Mouse (Mus musculus) CH12.LX (cell line): ENCODE measurements around the gene Tmem189. TPM values are rescaled to one million over a fixed set of nuclear protein-coding genes. Genes with fewer than 3 reads are reported as not detected.

Source experiments
- DNase-seq: peaks from one replicate; pipeline ENCODE4 v3.0.0-alpha.2; 2013; ENCODE audit errors: extremely low read depth
- H3K27ac ChIP-seq: 2 replicates; pipeline ENCODE4 v1.5.1; 2012; ENCODE audit warnings: low read depth, mild to moderate bottlenecking, control low read depth, moderate library complexity; ENCODE audit not compliant: insufficient read depth
- H3K27me3 ChIP-seq: replicated peaks from 2 replicates; pipeline ENCODE3; 2012; ENCODE audit warnings: inconsistent platforms
- H3K36me3 ChIP-seq, 2 experiments: replicated peaks in 1 of 2; 2 replicates each; pipeline versions ENCODE3 to v1.6.1; 2012; ENCODE audit warnings: inconsistent platforms in 1 of 2, low read length in 1 of 2, mild to moderate bottlenecking in 1 of 2, mixed read lengths in 1 of 2, moderate library complexity in 1 of 2; ENCODE audit not compliant: control insufficient read depth in 1 of 2, insufficient read depth in 1 of 2
- H3K4me1 ChIP-seq, 2 experiments: 2 replicates each; pipeline ENCODE4 v1.6.1; 2012; ENCODE audit warnings: inconsistent platforms in 1 of 2, moderate library complexity in 1 of 2; ENCODE audit not compliant: insufficient read depth in 2 of 2, control insufficient read depth in 1 of 2
- H3K4me2 ChIP-seq: 2 replicates; pipeline ENCODE4 v1.6.1; 2012; ENCODE audit warnings: low read depth, mild to moderate bottlenecking, control low read depth; ENCODE audit not compliant: poor library complexity, insufficient read depth, severe bottlenecking
- H3K4me3 ChIP-seq, 3 experiments: fragments of 150-350 bp in 1 of 3; sonication (generic) in 1 of 3; replicated peaks in 1 of 3; 2 replicates each; pipeline versions ENCODE3 to v1.5.1; 2011 to 2012; ENCODE audit warnings: low read depth in 2 of 3, low read length in 2 of 3, mild to moderate bottlenecking in 2 of 3, moderate library complexity in 2 of 3, control low read depth in 1 of 3, improper control_type of control experiment in 1 of 3, inconsistent platforms in 1 of 3, mixed read lengths in 1 of 3; ENCODE audit not compliant: poor library complexity in 1 of 3
- H3K79me2 ChIP-seq: replicated peaks from 2 replicates; pipeline ENCODE4 v1.6.1; 2012; ENCODE audit warnings: mild to moderate bottlenecking, moderate library complexity; ENCODE audit not compliant: control insufficient read depth, poor library complexity, insufficient read depth, severe bottlenecking; ENCODE audit errors: extremely low read depth
- H3K9ac ChIP-seq: 2 replicates; pipeline ENCODE4 v1.6.1; 2012; ENCODE audit warnings: low read depth, mild to moderate bottlenecking, control low read depth, moderate library complexity; ENCODE audit not compliant: insufficient read depth
- H3K9me3 ChIP-seq: replicated peaks from 2 replicates; pipeline ENCODE3; 2012; ENCODE audit warnings: low read length, inconsistent platforms, mixed read lengths
- CHD2 ChIP-seq: IDR thresholded peaks from 2 replicates; pipeline ENCODE4 v1.6.1; 2011; ENCODE audit warnings: low read length, improper control_type of control experiment
- CTCF ChIP-seq, 2 experiments: IDR thresholded peaks in 1 of 2; conservative IDR thresholded peaks in 1 of 2; 2 replicates each; pipeline ENCODE4 v1.5.1; 2011 to 2012; ENCODE audit warnings: low read depth in 2 of 2, low read length in 2 of 2, improper control_type of control experiment in 1 of 2, inconsistent platforms in 1 of 2, mild to moderate bottlenecking in 1 of 2, moderate library complexity in 1 of 2
- E2F4 ChIP-seq: IDR thresholded peaks from 2 replicates; pipeline ENCODE4 v1.6.1; 2011; ENCODE audit warnings: low read depth, low read length, improper control_type of control experiment; ENCODE audit not compliant: insufficient replicate concordance
- ETS1 ChIP-seq: conservative IDR thresholded peaks from 2 replicates; pipeline ENCODE4 v1.6.1; 2012; ENCODE audit warnings: low read depth, mild to moderate bottlenecking, inconsistent platforms, low read length, improper control_type of control experiment, moderate library complexity
- IRF4 ChIP-seq: IDR thresholded peaks from 2 replicates; pipeline ENCODE4 v1.6.1; 2014; ENCODE audit warnings: low read depth, mild to moderate bottlenecking, inconsistent platforms, low read length, improper control_type of control experiment
- JUND ChIP-seq: conservative IDR thresholded peaks from 2 replicates; pipeline ENCODE4 v1.6.1; 2011; ENCODE audit warnings: low read depth, low read length, improper control_type of control experiment
- MAX ChIP-seq: IDR thresholded peaks from 2 replicates; pipeline ENCODE4 v1.6.1; 2011; ENCODE audit warnings: low read length, improper control_type of control experiment
- MAZ ChIP-seq: IDR thresholded peaks from 2 replicates; pipeline ENCODE4 v1.6.1; 2012; ENCODE audit warnings: low read depth, mild to moderate bottlenecking, inconsistent platforms, low read length, improper control_type of control experiment, moderate library complexity
- NRF1 ChIP-seq: IDR thresholded peaks from 2 replicates; pipeline ENCODE4 v1.6.1; 2014; ENCODE audit warnings: low read depth, mild to moderate bottlenecking, inconsistent platforms, low read length, improper control_type of control experiment, moderate library complexity
- PAX5 ChIP-seq: IDR thresholded peaks from 2 replicates; pipeline ENCODE4 v1.6.1; 2012; ENCODE audit warnings: low read length, inconsistent platforms, mixed read lengths
- POLR2AphosphoS2 ChIP-seq: IDR thresholded peaks from 2 replicates; pipeline ENCODE4 v1.6.1; 2011; ENCODE audit warnings: low read depth, low read length, improper control_type of control experiment
- RCOR1 ChIP-seq: conservative IDR thresholded peaks from 2 replicates; pipeline ENCODE4 v1.6.1; 2012; ENCODE audit warnings: low read depth, mild to moderate bottlenecking, inconsistent platforms, low read length, improper control_type of control experiment
- SIN3A ChIP-seq: IDR thresholded peaks from 2 replicates; pipeline ENCODE4 v1.6.1; 2012; ENCODE audit warnings: low read length, improper control_type of control experiment, inconsistent platforms
- ZC3H11A ChIP-seq: IDR thresholded peaks from 2 replicates; pipeline ENCODE4 v1.6.1; 2012; ENCODE audit warnings: low read depth, mild to moderate bottlenecking, inconsistent platforms, low read length, improper control_type of control experiment
- ZKSCAN1 ChIP-seq: IDR thresholded peaks from 2 replicates; pipeline ENCODE4 v1.6.1; 2012; ENCODE audit warnings: low read depth, inconsistent platforms, low read length, improper control_type of control experiment, borderline replicate concordance
- dilution Hi-C: fragments of 300-500 bp; cut with MboI; formaldehyde crosslinking; loops from 2 replicates; pipeline ENCODE4 v1.14.3; 2020; ENCODE audit warnings: low sequenced_read_pairs; ENCODE audit not compliant: extremely low pct_unique_long_range_greater_than_20kb, extremely low pct_ligation_motif_present
- in situ Hi-C: fragments of 300-500 bp; cut with MboI; formaldehyde crosslinking; loops from 3 replicates; pipeline ENCODE4 v1.14.3; 2019; ENCODE audit warnings: low sequenced_read_pairs, low pct_ligation_motif_present, low pct_unique_long_range_greater_than_20kb, mixed read lengths
- polyA plus RNA-seq: library from polyadenylated mRNA; unstranded; fragments of >175 nt; gene quantifications from 2 replicates; pipeline ENCODE4 v1.2.1, GENCODE M21; 2012; ENCODE audit warnings: low read depth; ENCODE audit not compliant: insufficient read length
- total RNA-seq, 2 experiments: library from RNA; depleted of rRNA; stranded (reverse); fragments of 300-350 nt in 1 of 2; fragments of >200 nt in 1 of 2; gene quantifications; 2 replicates each; pipeline ENCODE4 v1.2.3; 2012 to 2014

The Tmem189 gene
- total and polyA plus RNA-seq, 3 experiments = 27.9 to 30.9 (median 29.5) TPM

DNA sequence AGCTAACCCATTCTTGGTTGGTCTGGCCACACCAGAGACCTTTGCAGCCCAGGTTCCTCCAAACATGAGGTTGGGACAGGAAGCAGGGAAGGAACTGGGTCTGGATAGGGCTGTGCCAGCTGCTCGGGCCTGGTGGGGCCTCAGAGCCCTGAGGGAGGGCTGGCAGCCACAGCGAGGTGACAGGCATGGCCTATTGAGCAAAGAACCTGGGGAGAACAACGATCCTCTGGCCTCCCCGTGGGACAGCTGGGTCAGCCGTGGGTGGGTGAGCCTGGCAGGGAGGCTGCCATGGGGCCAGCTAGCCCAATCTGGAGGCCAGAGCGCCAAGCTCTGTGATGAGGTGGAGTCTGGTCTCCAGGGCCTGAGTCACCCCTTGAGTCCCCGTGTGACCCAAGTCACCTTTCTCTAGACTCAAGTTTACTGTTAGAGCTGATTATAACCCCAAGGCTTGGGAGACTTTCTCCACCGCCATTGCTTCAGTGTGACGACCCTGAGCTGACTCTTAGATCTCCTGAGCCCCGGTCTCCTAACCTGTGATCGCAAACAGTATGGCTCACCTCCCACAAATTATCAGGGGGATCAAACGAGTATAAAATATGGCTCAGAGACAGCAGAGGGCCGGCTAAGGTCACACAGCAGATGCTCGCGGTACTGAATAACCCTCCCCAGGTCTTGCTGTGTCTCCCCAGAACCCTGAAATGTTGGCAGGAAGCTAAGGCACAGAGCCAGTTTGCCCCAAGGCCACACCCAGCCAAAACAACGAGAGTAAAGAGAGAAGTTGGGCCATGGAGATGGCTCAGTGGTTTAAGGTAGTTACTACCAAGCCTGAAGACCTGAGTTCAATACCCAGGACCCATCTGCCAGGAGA, 3.0 kb downstream of the Tmem189 start:
- no peaks in the 10 kb centered on the region for H3K36me3 ChIP-seq
- in situ Hi-C loops = loop anchor here (5.0 kb wide), 1 partner anchor 211 kb away; no protein-coding TSS in a partner anchor
- peaks cover 8% of the 10 kb centered on the region for H3K9me3 ChIP-seq
- H3K79me2 ChIP-seq = no peaks in the 10 kb centered on the region; the same call in 1 of the 2 replicates
- DNase-seq = no peak
- dilution Hi-C loops = loop anchor here (25.0 kb wide), 1 partner anchor 201 kb away; no protein-coding TSS in a partner anchor
- H3K4me3 ChIP-seq = no peak overlapping the region
- peaks cover 0 to 13% of the 10 kb centered on the region in 2 experiments; a peak in 2 of 4 replicates for H3K4me1 ChIP-seq
- no peak for TF ChIP-seq RCOR1
- no peak for TF ChIP-seq ETS1
- TF ChIP-seq POLR2AphosphoS2 = no peak
- TF ChIP-seq ZC3H11A = no peak
- TF ChIP-seq ZKSCAN1 = no peak
- no peak for TF ChIP-seq MAX
- TF ChIP-seq MAZ = no peak
- no peak for TF ChIP-seq NRF1
- no peak overlapping the region for H3K9ac ChIP-seq
- peaks cover 75% of the 10 kb centered on the region for H3K27me3 ChIP-seq
- no peak overlapping the region for H3K4me2 ChIP-seq
- H3K27ac ChIP-seq = no peak overlapping the region

DNA sequence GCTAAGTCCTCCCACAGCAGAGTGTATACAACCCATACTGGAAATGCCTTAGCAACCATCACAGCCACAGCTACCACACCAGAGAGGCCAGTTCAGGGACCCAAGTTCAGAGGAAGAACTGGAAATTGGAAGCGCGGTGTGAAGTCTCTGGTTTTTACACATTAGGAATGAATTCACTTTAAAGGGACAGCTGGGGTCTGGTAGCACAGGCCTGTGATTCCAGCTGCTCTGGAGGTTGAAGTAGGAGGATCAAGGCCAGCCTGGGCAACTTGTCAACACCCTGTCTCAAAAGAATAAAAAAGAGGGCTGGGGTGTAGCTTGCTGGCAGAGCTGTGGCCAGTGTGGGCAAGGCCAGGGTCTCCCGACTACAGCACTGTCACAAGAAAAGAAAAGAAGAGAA, 3.8 kb downstream of the Tmem189 start:
- dilution Hi-C loops (loop anchor here (25.0 kb wide), 1 partner anchor 201 kb away; no protein-coding TSS in a partner anchor), in situ Hi-C loops (loop anchor here (5.0 kb wide), 1 partner anchor 211 kb away; no protein-coding TSS in a partner anchor)
- no peak overlapping the region for H3K4me2 ChIP-seq
- H3K9ac ChIP-seq = no peak overlapping the region
- H3K27ac ChIP-seq = no peak overlapping the region
- TF ChIP-seq CTCF (conservative IDR thresholded peaks at IDR 0.05 in 1 of 2, IDR thresholded peaks at IDR 0.05 in 1 of 2; ENCODE audit: low read depth in 2 of 2, low read length in 2 of 2) (no peak), PAX5 (no peak), SIN3A (no peak), MAX (no peak), CHD2 (no peak), E2F4 (no peak), JUND (no peak), IRF4 (no peak), NRF1 (no peak), ZC3H11A (no peak)
- no peak for DNase-seq
- no peaks in the 10 kb centered on the region for H3K36me3 ChIP-seq
- H3K9me3 ChIP-seq = peaks cover 10% of the 10 kb centered on the region
- no peak overlapping the region for H3K4me3 ChIP-seq
- peaks cover 0 to 8% of the 10 kb centered on the region in 2 experiments; a peak in 2 of 4 replicates for H3K4me1 ChIP-seq
- no peaks in the 10 kb centered on the region for H3K79me2 ChIP-seq
- peaks cover 74% of the 10 kb centered on the region for H3K27me3 ChIP-seq
